Mouse (Mus musculus) hindbrain, postnatal 0 days (tissue): ENCODE results near the gene Clip2. TPM values are rescaled to one million over a fixed set of nuclear protein-coding genes. Genes with fewer than 3 reads are reported as not detected.

ENCODE experiments used
- ATAC-seq: fragments of 200-750 bp; cut with Nextera tagmentation; 2 replicates; pipeline ENCODE4 v1.8.0; 2017; ENCODE audit warnings: mild to moderate bottlenecking, moderate TSS enrichment, moderate library complexity
- DNase-seq: peaks from one replicate; pipeline ENCODE4 v3.0.0-alpha.2; 2015; ENCODE audit warnings: low spot score
- H3K27ac ChIP-seq: fragments of 300-500 bp; sonication (generic); 2 replicates; pipeline ENCODE4 v1.5.1; 2014; ENCODE audit warnings: mild to moderate bottlenecking
- H3K27me3 ChIP-seq: fragments of 300-500 bp; sonication (generic); 2 replicates; pipeline ENCODE4 v1.6.1; 2014; ENCODE audit warnings: low read length, mixed read lengths; ENCODE audit not compliant: insufficient read depth
- H3K36me3 ChIP-seq: fragments of 300-500 bp; sonication (generic); 2 replicates; pipeline ENCODE4 v1.6.1; 2014; ENCODE audit warnings: low read length, mixed read lengths; ENCODE audit not compliant: insufficient read depth
- H3K4me1 ChIP-seq: fragments of 300-500 bp; sonication (generic); 2 replicates; pipeline ENCODE4 v1.6.1; 2014; ENCODE audit warnings: antibody characterized with exemption, low read length, mixed read lengths; ENCODE audit not compliant: insufficient read depth
- H3K4me2 ChIP-seq: fragments of 300-500 bp; sonication (generic); 2 replicates; pipeline ENCODE4 v1.6.1; 2014; ENCODE audit warnings: low read depth, mild to moderate bottlenecking, low read length, moderate library complexity, mixed read lengths
- H3K4me3 ChIP-seq: fragments of 300-500 bp; sonication (generic); 2 replicates; pipeline ENCODE4 v1.5.1; 2014; ENCODE audit warnings: low read length
- H3K9ac ChIP-seq: fragments of 300-500 bp; sonication (generic); replicated peaks from 2 replicates; pipeline ENCODE4 v1.6.1; 2014; ENCODE audit warnings: mild to moderate bottlenecking, low read length, moderate library complexity, mixed read lengths
- H3K9me3 ChIP-seq: fragments of 300-500 bp; sonication (generic); 2 replicates; pipeline ENCODE4 v1.6.1; 2016; ENCODE audit warnings: low read length, mixed read lengths
- CTCF ChIP-seq: IDR thresholded peaks from 2 replicates; pipeline ENCODE4 v1.5.1; 2016; ENCODE audit warnings: antibody characterized with exemption, control low read depth, low read depth
- WGBS: fragments of 180-500 bp; shearing (Covaris S2); extraction: QIAGEN DNeasy Blood & Tissue Kit; methylation state at CpG from one replicate; pipeline ENCODE4 v1.1.7; 2014; 5-methylcytosine and 5-hydroxymethylcytosine counted together
- polyA plus RNA-seq: library from polyadenylated mRNA; unstranded; fragments of >200 nt; fragmentation: Nextera tagmentation; extraction: Ambion mirVana; gene quantifications from 2 replicates; pipeline ENCODE4 v1.2.1, GENCODE M21; 2015
- total RNA-seq: library from RNA; depleted of rRNA; stranded (reverse); fragments of >200 nt; gene quantifications from 2 replicates; pipeline ENCODE4 v1.2.3, GENCODE M21; 2014

Gene Clip2
- total and polyA plus RNA-seq, 2 experiments from 2014 or later: 10.7 to 133 TPM

GRCm38 (mm10) chr5:134583884-134584213 lies 31.6 kb upstream of the Clip2 start:
- no peak for ATAC-seq
- Histone ChIP-seq H3K4me3 (no peak overlapping the region), H3K4me2 (no peak overlapping the region), H3K27me3 (no peaks in the 10 kb centered on the region), H3K4me1 (peaks cover 5% of the 10 kb centered on the region), H3K27ac (no peak overlapping the region), H3K36me3 (no peaks in the 10 kb centered on the region), H3K9me3 (no peaks in the 10 kb centered on the region), H3K9ac (no peak overlapping the region)
- DNase-seq: no peak
- TF ChIP-seq CTCF: no peak
- 71% methylated on average over 3 of the region's 3 CpGs for WGBS

- Histone ChIP-seq H3K4me2 (peak overlapping the region; percentile 83), H3K4me3 (peak overlapping the region; percentile 65), H3K36me3 (no peaks in the 10 kb centered on the region), H3K27me3 (no peaks in the 10 kb centered on the region), H3K9ac (peak overlapping the region; percentile 59), H3K27ac (no peak overlapping the region; the same call in 1 of the 2 replicates), H3K4me1 (peaks cover 5% of the 10 kb centered on the region), H3K9me3 (no peaks in the 10 kb centered on the region)
- WGBS: 27% methylated on average over 15 of the region's 15 CpGs
- ATAC-seq: 0 out of 2 replicates have a peak, but pooled peaks have one; percentile 19
- TF ChIP-seq CTCF: no peak; the same call in 1 of the 2 replicates
- DNase-seq: no peak
Measured at GRCm38 (mm10) chr5:134583006-134583883, 31.0 kb upstream of the Clip2 start.

GRCm38 (mm10) chr5:134582221-134582907 lies 30.1 kb upstream of the Clip2 start:
- WGBS: 8% methylated on average over 30 of the region's 30 CpGs
- TF ChIP-seq CTCF: peak; percentile 80
- peak; percentile 99 for DNase-seq
- Histone ChIP-seq H3K4me3 (peak overlapping the region; percentile 65), H3K4me2 (peak overlapping the region; percentile 83), H3K27ac (no peak overlapping the region; the same call in 1 of the 2 replicates), H3K27me3 (no peaks in the 10 kb centered on the region), H3K9ac (peak overlapping the region; percentile 59), H3K9me3 (no peaks in the 10 kb centered on the region), H3K36me3 (no peaks in the 10 kb centered on the region), H3K4me1 (peaks cover 5% of the 10 kb centered on the region)
- ATAC-seq: peak; percentile 95

- WGBS: 78% methylated on average over 5 of the region's 5 CpGs
- Histone ChIP-seq H3K27ac (no peak within 1 kb of the TSS), H3K9me3 (no peaks in the 10 kb centered on the region), H3K36me3 (no peaks in the 10 kb centered on the region), H3K4me3 (no peak within 1 kb of the TSS), H3K4me2 (no peak within 1 kb of the TSS), H3K9ac (no peak within 1 kb of the TSS), H3K27me3 (no peaks in the 10 kb centered on the region), H3K4me1 (peaks cover 5% of the 10 kb centered on the region)
- TF ChIP-seq CTCF: no peak
- DNase-seq (no peak), ATAC-seq (no peak)
Measured at GRCm38 (mm10) chr5:134581146-134581545, 28.9 kb upstream of the Clip2 start, which contains the start of gene Rfc2. Gene Rfc2, plus strand, starts transcription at chr5:134581366.

GRCm38 (mm10) chr5:134579135-134579534 lies 26.9 kb upstream of the Clip2 start:
- no peak for TF ChIP-seq CTCF
- no peaks in the 10 kb centered on the region for H3K27me3 ChIP-seq

GRCm38 (mm10) chr5:134577534-134577933 lies 25.3 kb upstream of the Clip2 start:
- H3K27ac ChIP-seq: no peak overlapping the region
- DNase-seq: no peak
- no peaks in the 10 kb centered on the region for H3K9me3 ChIP-seq
- H3K36me3 ChIP-seq: no peaks in the 10 kb centered on the region
- H3K4me1 ChIP-seq: 0 out of 2 replicates have a peak, but pooled peaks cover 2% of the 10 kb centered on the region
- no peak for ATAC-seq
- no peaks in the 10 kb centered on the region for H3K27me3 ChIP-seq
- TF ChIP-seq CTCF: no peak
- H3K9ac ChIP-seq: no peak overlapping the region
- H3K4me3 ChIP-seq: no peak overlapping the region
- WGBS: 90% methylated on average over 7 of the region's 7 CpGs
- no peak overlapping the region for H3K4me2 ChIP-seq

More at GRCm38 (mm10) chr5:134579135-134579534, 26.9 kb upstream of the Clip2 start:
- Histone ChIP-seq H3K36me3 (no peaks in the 10 kb centered on the region), H3K9me3 (no peaks in the 10 kb centered on the region), H3K9ac (no peak overlapping the region), H3K4me1 (peaks cover 5% of the 10 kb centered on the region), H3K4me3 (no peak overlapping the region), H3K27ac (no peak overlapping the region), H3K4me2 (no peak overlapping the region)
- WGBS: 60% methylated on average over 3 of the region's 3 CpGs
- no peak for DNase-seq
- no peak for ATAC-seq
